Mouse (Mus musculus): ENCODE data around the gene Gphn.

Gphn gene

GRCm38 (mm10) chr12:78717783-78718182 lies 491.6 kb downstream of the Gphn start:
- no peak for DNase-seq (ENCODE audit: low spot score)

- no peak for DNase-seq (ENCODE audit: low spot score)
Measured at GRCm38 (mm10) chr12:78727723-78728122, 501.5 kb downstream of the Gphn start.
